13 mouse cellular contexts compared by ENCODE assay signal in the genomic region with DNA sequence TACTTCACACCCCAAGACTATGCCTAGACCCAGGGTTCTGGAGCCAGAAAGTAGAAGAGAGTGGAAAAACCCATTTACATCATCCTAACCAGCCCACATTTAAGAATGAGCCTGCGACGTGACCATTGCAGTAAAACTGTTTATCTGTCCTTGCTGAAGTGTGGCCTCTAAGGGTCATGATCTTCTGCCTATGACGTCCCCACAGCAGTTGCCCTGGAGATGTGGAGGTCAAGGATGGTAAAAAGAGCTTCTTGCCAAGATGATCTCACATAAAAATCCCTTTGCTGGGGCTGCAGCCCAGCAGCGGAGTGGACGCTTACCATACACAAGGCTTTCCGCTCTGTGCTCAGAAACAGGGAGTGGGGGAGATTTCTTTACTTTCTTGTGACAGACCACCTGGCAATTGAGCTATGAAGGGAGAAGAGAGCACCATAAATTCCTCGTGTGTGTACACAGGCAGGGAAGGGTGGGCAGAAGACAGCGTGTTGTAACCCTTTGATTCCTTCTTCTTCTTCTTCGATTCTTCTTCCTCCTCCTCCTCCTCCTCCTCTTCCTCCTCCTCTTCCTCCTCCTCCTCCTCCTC.
DNase-seq lines count a peak whose midpoint lies in the region; ATAC-seq and TF ChIP-seq lines count a peak whose summit lies in the region.
"Had no signal": no experiment of that assay in that cellular context is flagged by ENCODE, and none has a peak within 500 bp of the region (broad histone marks: within the 10 kb centered on the region; RNA-seq: fewer than 3 reads in every experiment).

No protein-coding gene starts in this region.

- intact Hi-C loops in gastrocnemius, adult 2 months (cut with DNase I), result no loop called here
- intact Hi-C loops in gastrocnemius, postnatal 14 days (cut with DNase I; ENCODE audit: low total_unique reads), result no loop called here
- intact Hi-C loops in left cerebral cortex, postnatal 10 days (cut with DNase I), result no loop called here

- 37% methylated on average over 9 of the region's 9 CpGs for WGBS in kidney, postnatal 0 days
- WGBS in limb, embryonic 13.5 days, result 57% methylated on average over 9 of the region's 9 CpGs

- no peak for TF ChIP-seq CTCF in gastrocnemius, adult 2 months (IDR thresholded peaks at IDR 0.05)
- no peak for TF ChIP-seq CTCF in kidney, postnatal 0 days (IDR thresholded peaks at IDR 0.05; ENCODE audit: low read depth)

- H3K36me3 ChIP-seq in kidney, postnatal 0 days (ENCODE audit: insufficient read depth, low read length), result no peaks in the 10 kb centered on the region
- H3K36me3 ChIP-seq in limb, embryonic 13.5 days, result no peaks in the 10 kb centered on the region
- H3K36me3 ChIP-seq: liver, embryonic 15.5 days; neural tube, embryonic 15.5 days had no signal

- H3K9ac ChIP-seq in kidney, postnatal 0 days (ENCODE audit: low read depth, low read length), result no peak overlapping the region
- H3K9ac ChIP-seq in limb, embryonic 13.5 days, result no peak overlapping the region
- H3K9ac ChIP-seq: liver, embryonic 15.5 days; neural tube, embryonic 15.5 days had no signal

- peak; percentile 23 for DNase-seq in gastrocnemius, adult 2 months
- DNase-seq in gastrocnemius, postnatal 14 days, result no peak
- peak; percentile 89 for DNase-seq in kidney, postnatal 0 days (ENCODE audit: low spot score)
- no peak for DNase-seq in kidney, adult 18-20 months
- peak; percentile 37 for DNase-seq in adrenal gland, postnatal 25 days
- DNase-seq in left cerebral cortex, postnatal 10 days (ENCODE audit: extremely low spot score in 1 of 2, low spot score in 2 of 2), result no peak
- no peak for DNase-seq in cerebellum, adult 8-10 months
- DNase-seq: thymus, postnatal 4 days had no signal

- peaks cover 17% of the 10 kb centered on the region for H3K4me1 ChIP-seq in kidney, postnatal 0 days (replicated peaks; ENCODE audit: insufficient read depth, low read length)
- peaks cover 48% of the 10 kb centered on the region for H3K4me1 ChIP-seq in limb, embryonic 13.5 days

- no peak overlapping the region for H3K4me3 ChIP-seq in gastrocnemius, adult 2 months
- H3K4me3 ChIP-seq in kidney, postnatal 0 days (replicated peaks; ENCODE audit: low read depth, low read length), result no peak overlapping the region
- H3K4me3 ChIP-seq in limb, embryonic 13.5 days, result no peak overlapping the region
- H3K4me3 ChIP-seq: erythroblast, embryonic 14.5 days; liver, embryonic 15.5 days; neural tube, embryonic 15.5 days had no signal

- H3K9me3 ChIP-seq in kidney, postnatal 0 days (replicated peaks; ENCODE audit: low read length), result no peaks in the 10 kb centered on the region
- no peaks in the 10 kb centered on the region for H3K9me3 ChIP-seq in limb, embryonic 13.5 days
- H3K9me3 ChIP-seq: liver, embryonic 15.5 days; neural tube, embryonic 15.5 days had no signal

- H3K27ac ChIP-seq in gastrocnemius, adult 2 months, result peak overlapping the region; percentile 20; the same call in 1 of the 2 replicates
- peak overlapping the region; percentile 25; the same call in 1 of the 2 replicates for H3K27ac ChIP-seq in kidney, postnatal 0 days
- 0 out of 2 replicates have a peak overlapping the region, but pooled peaks have one; percentile 1 for H3K27ac ChIP-seq in limb, embryonic 13.5 days
- H3K27ac ChIP-seq: hindbrain, postnatal 0 days; liver, embryonic 15.5 days; neural tube, embryonic 15.5 days had no signal

- no peak overlapping the region for H3K4me2 ChIP-seq in kidney, postnatal 0 days (ENCODE audit: low read length)
- H3K4me2 ChIP-seq in limb, embryonic 13.5 days (replicated peaks), result no peak overlapping the region
- H3K4me2 ChIP-seq: liver, embryonic 15.5 days; neural tube, embryonic 15.5 days had no signal

- H3K27me3 ChIP-seq in kidney, postnatal 0 days (ENCODE audit: insufficient read depth, low read length), result no peaks in the 10 kb centered on the region
- no peaks in the 10 kb centered on the region for H3K27me3 ChIP-seq in limb, embryonic 13.5 days
- H3K27me3 ChIP-seq: neural tube, embryonic 15.5 days had no signal

- no peak for ATAC-seq in kidney, postnatal 0 days (replicated peaks; ENCODE audit: low FRiP score, low read depth)
- no peak for ATAC-seq in limb, embryonic 13.5 days (ENCODE audit: low FRiP score, low read depth)
- ATAC-seq: hindbrain, postnatal 0 days had no signal

Comparison
In these comparisons a context has a peak if more than half of its experiments do, and no peak if none do; other contexts are left out.
1. DNase-seq: peak in gastrocnemius, adult 2 months (single experiment), kidney, postnatal 0 days (single experiment) and adrenal gland, postnatal 25 days (single experiment); none in gastrocnemius, postnatal 14 days (single experiment), kidney, adult 18-20 months (single experiment), left cerebral cortex, postnatal 10 days (0 of 2) and cerebellum, adult 8-10 months (single experiment).
2. Peak in every context shown above with its lines, with median percentiles within 50 percentile points of each other: H3K27ac ChIP-seq.